Mouse (Mus musculus) G1E (cell line): Measurements from ENCODE around the gene Pmel.

ENCODE experiments used
- CTCF ChIP-seq: IDR thresholded peaks from 2 replicates; pipeline ENCODE4 v1.5.1; 2012; ENCODE audit warnings: low read depth, low read length, inconsistent platforms, mixed read lengths
- GATA1 ChIP-seq: IDR thresholded peaks from 2 replicates; pipeline ENCODE4 v1.6.1; 2012; ENCODE audit warnings: borderline replicate concordance, low read length, inconsistent platforms, mixed read lengths
- TAL1 ChIP-seq: conservative IDR thresholded peaks from 2 replicates; pipeline ENCODE4 v1.6.1; 2012; ENCODE audit warnings: low read depth, low read length, inconsistent platforms, mixed read lengths

GRCm38 (mm10) chr10:128674469-128675008 lies 29.5 kb upstream of the Pmel start:
- TF ChIP-seq CTCF: no peak
- no peak for TF ChIP-seq GATA1
- no peak for TF ChIP-seq TAL1
